Mouse (Mus musculus): ENCODE data around the gene Ccdc159.
A peak's percentile ranks its signal among the peaks of the same experiment; 100 is the strongest.

Ccdc159 gene

GRCm38 (mm10) chr9:21927208-21927753 is at the start of gene Ccdc159, which contains the start of gene Tmem205:
TSS of gene Ccdc159 (plus strand) at chr9:21927471.
TSS of gene Tmem205 (minus strand) at chr9:21927556.
- DNase-seq (ENCODE audit: low spot score), result peak; percentile 66

- DNase-seq (ENCODE audit: low spot score), result no peak
Measured at GRCm38 (mm10) chr9:21889229-21889628, 38.0 kb upstream of the Ccdc159 start.

- DNase-seq (ENCODE audit: low spot score), result no peak
Measured at GRCm38 (mm10) chr9:21901223-21901820, 25.9 kb upstream of the Ccdc159 start.

- no peak for DNase-seq (ENCODE audit: low spot score)
Measured at GRCm38 (mm10) chr9:21904031-21904430, 23.2 kb upstream of the Ccdc159 start.

GRCm38 (mm10) chr9:21908216-21908615 is 19.1 kb upstream of the Ccdc159 start:
- DNase-seq (ENCODE audit: low spot score), result no peak

- DNase-seq (ENCODE audit: low spot score), result no peak
Measured at GRCm38 (mm10) chr9:21909474-21910223, 17.6 kb upstream of the Ccdc159 start.

- no peak for DNase-seq (ENCODE audit: low spot score)
Measured at GRCm38 (mm10) chr9:21916851-21917492, 10.3 kb upstream of the Ccdc159 start.

- no peak for DNase-seq (ENCODE audit: low spot score)
Measured at GRCm38 (mm10) chr9:21917493-21918034, 9.7 kb upstream of the Ccdc159 start.

GRCm38 (mm10) chr9:21918035-21918592 is 9.2 kb upstream of the Ccdc159 start, which contains the start of gene Rab3d:
TSS of gene Rab3d (minus strand) at chr9:21918192.
- peak; percentile 86 for DNase-seq (ENCODE audit: low spot score)

- DNase-seq (ENCODE audit: low spot score), result no peak
Measured at GRCm38 (mm10) chr9:21918692-21919384, 8.4 kb upstream of the Ccdc159 start.

GRCm38 (mm10) chr9:21923036-21923435 is 4.2 kb upstream of the Ccdc159 start:
- DNase-seq (ENCODE audit: low spot score), result no peak

- no peak for DNase-seq (ENCODE audit: low spot score)
Measured at GRCm38 (mm10) chr9:21923490-21924098, 3.7 kb upstream of the Ccdc159 start.

- peak; percentile 70 for DNase-seq (ENCODE audit: low spot score)
Measured at GRCm38 (mm10) chr9:21924099-21924493, 3.2 kb upstream of the Ccdc159 start.

GRCm38 (mm10) chr9:21925034-21925433 is 2.2 kb upstream of the Ccdc159 start:
- DNase-seq (ENCODE audit: low spot score), result no peak

GRCm38 (mm10) chr9:21925506-21925905 is 1.8 kb upstream of the Ccdc159 start:
- DNase-seq (ENCODE audit: low spot score), result no peak

- no peak for DNase-seq (ENCODE audit: low spot score)
Measured at GRCm38 (mm10) chr9:21926155-21926554, 1.1 kb upstream of the Ccdc159 start.

GRCm38 (mm10) chr9:21926784-21927183 is 487 bp upstream of the Ccdc159 start:
- DNase-seq (ENCODE audit: low spot score), result no peak

GRCm38 (mm10) chr9:21929208-21929607 is 1.9 kb downstream of the Ccdc159 start:
- no peak for DNase-seq (ENCODE audit: low spot score)

GRCm38 (mm10) chr9:21932006-21932405 is 4.7 kb downstream of the Ccdc159 start:
- DNase-seq (ENCODE audit: low spot score), result no peak

GRCm38 (mm10) chr9:21932445-21933137 is 5.3 kb downstream of the Ccdc159 start:
- DNase-seq (ENCODE audit: low spot score), result no peak
